Mouse (Mus musculus): Measurements from ENCODE around the gene Ccnf. TPM values are rescaled to one million over a fixed set of nuclear protein-coding genes. Genes with fewer than 3 reads are reported as not detected.
A peak's percentile ranks its signal among the peaks of the same experiment; 100 is the strongest.

Ccnf gene
- polyA plus RNA-seq, 1 experiment from 2014 or later = 12.9 TPM

DNA sequence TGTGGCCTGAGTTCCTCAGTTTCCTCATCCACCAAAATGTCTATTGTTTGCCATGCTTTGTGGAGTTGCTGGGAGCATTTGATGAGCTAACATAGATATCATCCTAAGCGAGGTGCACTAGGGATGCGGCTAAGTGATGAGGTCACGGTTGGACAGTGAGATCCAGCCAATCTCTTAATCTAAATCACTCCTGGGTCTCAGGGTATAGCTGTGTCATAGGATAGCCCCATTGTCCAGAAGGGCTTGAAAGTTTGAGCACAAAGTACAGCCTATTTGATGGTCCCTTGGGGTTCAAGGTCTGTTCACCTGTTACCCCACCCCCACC lies 41.4 kb downstream of the Ccnf start:
- no peak for TF ChIP-seq CTCF (IDR thresholded peaks at IDR 0.05)
- ATAC-seq = no peak
- no peak for DNase-seq (ENCODE audit: low read depth, low spot score)
- in situ Hi-C loops (cut with MboI; ENCODE audit: low pct_unique_long_range_greater_than_20kb) = no loop called here
- no peaks in the 10 kb centered on the region for H3K27me3 ChIP-seq
- POLR2A ChIA-PET = no interaction called here
- CTCF ChIA-PET = no interaction called here

GRCm38 (mm10) chr17:24209043-24209915 lies 42.0 kb downstream of the Ccnf start, which contains the start of gene Ntn3:
Ntn3 (minus strand) TSS chr17:24209531.
- ChIA-PET POLR2A (no interaction called here), CTCF (no interaction called here)

DNA sequence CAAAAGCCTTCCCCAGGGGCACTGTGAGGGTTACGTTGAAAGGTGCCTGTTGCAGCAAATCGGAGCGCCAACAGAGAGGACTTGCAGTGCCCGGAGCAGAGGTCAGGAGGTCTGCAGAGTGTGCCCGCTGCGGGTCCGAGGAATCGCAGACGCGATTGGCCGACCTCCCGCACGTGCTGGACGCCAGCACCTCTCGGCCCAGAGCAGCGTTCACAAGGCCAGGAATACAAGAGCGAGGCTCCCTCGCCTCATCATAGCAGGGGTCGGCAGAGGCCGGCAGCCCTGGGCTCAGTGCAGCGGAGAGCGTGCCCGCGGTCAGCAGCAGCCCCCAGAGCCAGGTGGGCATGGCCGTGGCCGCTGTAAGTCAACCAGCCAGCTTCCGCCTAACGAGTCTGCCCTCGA lies 42.6 kb downstream of the Ccnf start:
- no peaks in the 10 kb centered on the region for H3K27me3 ChIP-seq
- ChIA-PET CTCF (no interaction called here), POLR2A (no interaction called here)
- ATAC-seq (no peak), DNase-seq (ENCODE audit: low read depth, low spot score) (no peak)
- in situ Hi-C loops (cut with MboI; ENCODE audit: low pct_unique_long_range_greater_than_20kb) = no loop called here
- no peak for TF ChIP-seq CTCF (IDR thresholded peaks at IDR 0.05)

More at GRCm38 (mm10) chr17:24209043-24209915, 42.0 kb downstream of the Ccnf start, which contains the start of gene Ntn3:
- no peak for TF ChIP-seq CTCF (IDR thresholded peaks at IDR 0.05)
- ATAC-seq = no peak
- in situ Hi-C loops (cut with MboI; ENCODE audit: low pct_unique_long_range_greater_than_20kb) = no loop called here
- no peak for DNase-seq (ENCODE audit: low read depth, low spot score)
- H3K27me3 ChIP-seq = no peaks in the 10 kb centered on the region

DNA sequence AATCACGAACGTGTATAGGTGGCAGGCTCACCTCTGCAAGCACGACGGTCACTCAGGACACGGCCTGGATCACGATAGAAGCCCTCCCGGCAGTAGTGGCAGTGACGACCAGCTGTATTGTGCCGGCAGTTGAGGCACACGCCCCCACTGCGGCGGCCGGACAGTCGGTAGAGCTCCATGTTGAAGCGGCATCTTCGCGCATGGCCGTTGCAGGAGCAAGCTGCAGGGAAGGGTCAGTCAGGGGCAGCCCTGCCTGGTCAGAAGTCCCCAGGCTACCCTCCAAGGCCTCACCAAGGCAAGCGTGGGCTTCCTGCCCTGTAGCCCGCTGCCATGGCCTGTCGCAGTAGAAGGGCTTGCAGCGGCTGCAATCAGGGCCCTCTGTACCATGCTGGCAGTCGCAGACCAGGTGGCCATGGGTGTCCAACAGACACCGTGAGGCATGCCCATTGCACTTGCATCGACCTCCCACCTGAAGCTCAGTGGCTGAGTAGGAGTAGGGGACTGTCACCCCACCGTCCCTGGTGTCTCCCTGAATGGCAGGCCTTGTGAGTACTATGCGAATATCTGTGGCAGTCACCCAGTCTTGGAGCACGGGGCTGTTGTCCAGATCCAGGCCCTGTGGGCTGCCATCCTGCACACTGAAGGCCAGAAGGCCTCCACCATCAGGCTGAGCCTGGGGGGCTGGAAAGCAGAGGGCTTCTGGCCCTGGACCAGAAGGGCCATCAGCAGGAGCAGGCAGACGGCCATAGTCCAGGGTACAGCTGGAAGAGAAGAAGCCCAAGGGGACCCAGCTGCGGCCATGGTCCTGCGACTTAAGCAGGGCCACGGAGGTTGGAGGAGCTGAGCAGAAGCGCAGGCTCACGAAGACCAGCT lies 43.3 kb downstream of the Ccnf start:
- ChIA-PET CTCF (interaction anchor here (0.8 to 2.5 kb wide), 2 partner anchors 8 to 12 kb away, joined by 3 to 8 read pairs; no protein-coding TSS in a partner anchor), POLR2A (no interaction called here)
- ATAC-seq (no peak), DNase-seq (ENCODE audit: low read depth, low spot score) (no peak)
- in situ Hi-C loops (cut with MboI; ENCODE audit: low pct_unique_long_range_greater_than_20kb) = no loop called here
- no peak for TF ChIP-seq CTCF (IDR thresholded peaks at IDR 0.05)
- H3K27me3 ChIP-seq = no peaks in the 10 kb centered on the region

- no peak for TF ChIP-seq CTCF (IDR thresholded peaks at IDR 0.05)
- H3K27me3 ChIP-seq = no peaks in the 10 kb centered on the region
- in situ Hi-C loops (cut with MboI; ENCODE audit: low pct_unique_long_range_greater_than_20kb) = no loop called here
- no peak for DNase-seq (ENCODE audit: low read depth, low spot score)
- POLR2A ChIA-PET = interaction anchor here (0.6 kb wide), 1 partner anchor 16 kb away, joined by 3 read pairs; no protein-coding TSS in a partner anchor
- no peak for ATAC-seq
- CTCF ChIA-PET = interaction anchor here (2.5 kb wide), 1 partner anchor 9 kb away, joined by 8 read pairs; no protein-coding TSS in a partner anchor
Measured at GRCm38 (mm10) chr17:24206451-24207351, 44.6 kb downstream of the Ccnf start.

DNA sequence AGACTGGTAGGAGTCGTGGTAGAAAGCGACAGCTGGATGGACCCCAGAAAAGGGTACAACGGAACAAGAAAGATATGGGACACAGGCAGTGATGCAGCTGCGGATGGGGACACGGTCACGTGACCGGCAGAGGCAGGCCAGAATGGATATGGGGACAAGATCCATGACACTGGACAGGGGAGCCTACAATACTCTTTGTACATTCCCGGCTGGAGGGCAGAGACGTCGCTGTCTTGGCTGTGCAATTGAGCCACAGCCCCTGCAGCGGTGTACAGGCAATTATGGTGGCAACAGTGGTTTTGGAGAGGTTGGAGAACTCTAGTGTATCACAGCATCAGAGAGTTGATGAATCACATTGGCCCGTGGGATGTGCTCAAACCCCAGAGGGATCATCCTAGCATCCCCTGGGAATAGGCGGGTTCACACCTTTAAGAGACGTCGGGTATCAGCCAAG lies 45.3 kb downstream of the Ccnf start:
- ChIA-PET POLR2A (no interaction called here), CTCF (interaction anchor here (1.0 to 2.5 kb wide), 2 partner anchors 10 to 18 kb away, joined by 3 to 8 read pairs; no protein-coding TSS in a partner anchor)
- TF ChIP-seq CTCF (IDR thresholded peaks at IDR 0.05) = no peak
- in situ Hi-C loops (cut with MboI; ENCODE audit: low pct_unique_long_range_greater_than_20kb) = no loop called here
- no peaks in the 10 kb centered on the region for H3K27me3 ChIP-seq
- ATAC-seq (peak; percentile 6), DNase-seq (ENCODE audit: low read depth, low spot score) (no peak)

DNA sequence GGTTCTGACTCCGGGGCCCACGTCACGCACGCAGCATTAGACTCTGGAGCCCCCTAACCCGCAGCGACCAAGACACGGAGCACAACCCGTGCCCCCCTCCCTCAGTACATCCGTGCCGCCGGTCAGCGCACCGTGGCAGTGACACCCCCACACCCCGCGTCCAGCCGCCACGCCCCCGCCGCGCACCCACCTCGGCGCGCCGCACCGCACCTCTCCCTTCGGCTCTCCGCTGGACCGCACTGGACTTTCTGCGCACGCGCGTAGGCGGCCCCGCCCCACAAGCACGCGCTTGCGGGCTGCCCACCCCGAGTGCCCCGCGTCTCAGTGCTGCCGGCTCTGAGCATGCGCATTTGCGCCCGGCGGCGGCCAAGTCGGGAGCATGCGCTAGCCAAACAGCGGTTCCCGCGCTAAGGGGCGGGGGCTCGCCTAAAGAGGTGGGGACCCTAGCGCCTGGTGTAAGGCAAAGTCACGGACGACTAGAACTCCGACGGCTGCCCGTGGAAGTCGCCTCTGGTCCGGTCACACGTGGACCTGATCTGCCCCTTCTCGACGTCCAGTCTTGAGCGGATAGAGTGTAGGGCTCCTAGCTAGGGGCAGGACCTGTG lies 45.9 kb downstream of the Ccnf start, which contains the start of gene Tbc1d24:
Gene Tbc1d24, minus strand, starts transcription at position 279 of the 605 bp plus-strand sequence.
- POLR2A ChIA-PET = no interaction called here
- peak; percentile 46 for DNase-seq (ENCODE audit: low read depth, low spot score)
- peak; percentile 59 for ATAC-seq
- no peaks in the 10 kb centered on the region for H3K27me3 ChIP-seq
- in situ Hi-C loops (cut with MboI; ENCODE audit: low pct_unique_long_range_greater_than_20kb) = no loop called here
- CTCF ChIA-PET = interaction anchor here (1.0 to 2.5 kb wide), 3 partner anchors 11 to 18 kb away, joined by 3 to 8 read pairs (median 3); no protein-coding TSS in a partner anchor
- TF ChIP-seq CTCF (IDR thresholded peaks at IDR 0.05) = no peak

GRCm38 (mm10) chr17:24204846-24205245 lies 46.4 kb downstream of the Ccnf start:
- ChIA-PET POLR2A (no interaction called here), CTCF (interaction anchor here (0.5 to 1.1 kb wide), 3 partner anchors 15 to 27 kb away, joined by 3 read pairs; partner anchors contain the start of gene Tedc2)
- no peak for TF ChIP-seq CTCF (IDR thresholded peaks at IDR 0.05)
- in situ Hi-C loops (cut with MboI; ENCODE audit: low pct_unique_long_range_greater_than_20kb) = no loop called here
- ATAC-seq = no peak
- DNase-seq (ENCODE audit: low read depth, low spot score) = no peak
- H3K27me3 ChIP-seq = no peaks in the 10 kb centered on the region
